Mouse (Mus musculus): Measurements from ENCODE around the gene Spaca4.

DNA sequence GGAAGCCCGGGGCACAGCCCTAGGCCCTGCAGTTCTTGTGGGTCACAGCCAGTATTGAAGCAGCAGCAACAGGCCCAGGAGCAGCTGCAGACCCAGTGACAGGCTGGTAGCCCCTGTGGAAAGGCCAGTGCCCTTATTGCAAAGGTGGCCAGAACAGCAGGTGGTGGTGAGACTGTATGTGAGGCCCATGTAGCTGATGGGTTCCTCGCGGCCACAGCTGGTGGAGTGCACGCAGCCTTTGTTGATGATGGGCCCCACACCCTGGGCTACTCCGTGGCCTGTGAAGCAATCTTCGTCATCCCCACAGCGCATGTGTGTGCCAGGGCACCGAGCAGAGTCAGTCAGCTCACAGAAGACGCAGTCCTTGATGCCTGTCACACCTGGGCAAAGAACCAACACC, 462 bp downstream of the Spaca4 start:
- no peak for TF ChIP-seq MAFK (IDR thresholded peaks at IDR 0.05; ENCODE audit: insufficient read depth, low read depth, low read length)
- no peak for TF ChIP-seq ZNF384 (IDR thresholded peaks at IDR 0.05; ENCODE audit: low read depth, low read length)

Data from ES-E14 (cell line).